Mouse (Mus musculus) forebrain, embryonic 10.5 days (tissue): ENCODE measurements around the gene Tnfsfm13. TPM values are rescaled to one million over a fixed set of nuclear protein-coding genes. Genes with fewer than 3 reads are reported as not detected.
"Not testable (repeated sequence)": the region's sequence is repeated elsewhere in the genome, so short reads cannot be mapped to it uniquely, and the experiment has no call there.

Source experiments
- DNase-seq: peaks from one replicate; pipeline ENCODE4 v3.0.0-alpha.2; 2017; ENCODE audit warnings: low spot score; ENCODE audit errors: extremely low spot score
- H3K27ac ChIP-seq: fragments of 300-500 bp; sonication (generic); 2 replicates; pipeline ENCODE4 v1.5.1; 2016; ENCODE audit warnings: mild to moderate bottlenecking
- H3K27me3 ChIP-seq: fragments of 300-500 bp; sonication (generic); 2 replicates; pipeline ENCODE4 v1.6.1; 2016; ENCODE audit warnings: mild to moderate bottlenecking; ENCODE audit not compliant: poor library complexity, severe bottlenecking
- H3K36me3 ChIP-seq: fragments of 300-500 bp; sonication (generic); replicated peaks from 2 replicates; pipeline ENCODE4 v1.6.1; 2016; ENCODE audit warnings: mild to moderate bottlenecking, moderate library complexity
- H3K4me1 ChIP-seq: fragments of 300-500 bp; sonication (generic); 2 replicates; pipeline ENCODE4 v1.6.1; 2016
- H3K4me3 ChIP-seq: fragments of 300-500 bp; sonication (generic); 2 replicates; pipeline ENCODE4 v1.5.1; 2016; ENCODE audit warnings: mild to moderate bottlenecking, moderate library complexity
- H3K9me3 ChIP-seq: fragments of 300-500 bp; sonication (generic); 2 replicates; pipeline ENCODE4 v1.6.1; 2016; ENCODE audit warnings: mild to moderate bottlenecking, moderate library complexity
- WGBS: fragments of 180-500 bp; shearing (Covaris S2); methylation state at CpG from one replicate; pipeline ENCODE4 v1.1.7; 2016; 5-methylcytosine and 5-hydroxymethylcytosine counted together
- polyA plus RNA-seq: library from polyadenylated mRNA; unstranded; fragments of >200 nt; fragmentation: Nextera tagmentation; extraction: Ambion mirVana; gene quantifications from 2 replicates; pipeline ENCODE4 v1.2.1, GENCODE M21; 2016

Tnfsfm13 gene
- 0.44 and 0.55 TPM in 2 replicates for polyA plus RNA-seq

DNA sequence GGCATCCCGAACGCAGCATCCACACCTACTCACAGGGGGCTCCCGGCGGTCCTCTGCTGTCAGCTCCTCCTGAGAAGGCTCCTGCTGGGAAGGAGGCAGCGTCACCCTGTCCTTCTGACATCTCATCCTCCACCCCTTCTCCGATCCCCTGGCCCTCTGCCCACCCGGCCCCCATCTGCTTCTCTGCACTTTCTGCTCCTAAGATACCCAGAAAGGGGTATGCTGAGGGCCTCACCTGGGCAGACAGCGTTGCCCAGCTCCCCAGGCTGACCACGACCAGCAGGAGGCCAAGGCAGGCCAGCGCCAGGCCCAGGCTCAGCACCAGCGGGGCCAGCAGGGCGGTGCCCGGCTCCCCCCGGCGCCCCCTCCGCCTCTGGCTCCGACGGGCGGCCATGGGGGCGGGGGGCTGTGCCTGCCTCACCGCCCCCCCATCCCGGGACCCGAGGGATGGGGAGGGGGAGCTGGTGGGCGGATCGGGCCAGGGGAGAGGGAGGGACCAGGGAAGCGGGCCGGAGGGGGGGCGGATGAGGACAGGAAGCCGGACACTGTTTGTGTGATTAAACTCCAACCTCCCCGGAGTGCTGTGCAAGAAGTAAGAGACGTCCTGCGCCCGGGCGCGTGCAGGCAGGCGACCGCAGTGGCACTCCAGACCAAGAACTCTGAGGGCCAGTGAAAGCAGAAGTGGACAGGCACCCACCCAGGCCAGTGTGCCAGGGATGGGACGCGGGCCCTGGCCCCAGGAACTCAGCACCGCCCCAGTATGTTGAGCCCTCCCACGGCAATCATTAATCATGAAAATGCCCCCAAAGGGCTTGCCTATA, at the start of gene Tnfsfm13, which contains the start of gene Tnfsf12:
Gene Tnfsfm13, minus strand, starts transcription at position 738 of the 821 bp plus-strand sequence.
Gene Tnfsf12, minus strand, starts transcription at position 489 of the 821 bp plus-strand sequence.
- DNase-seq, result peak; percentile 47
- Histone ChIP-seq H3K27ac (peak within 1 kb of the TSS; percentile 87), H3K27me3 (peaks cover 11% of the 10 kb centered on the region; the same call in 1 of the 2 replicates), H3K4me1 (peaks cover 19% of the 10 kb centered on the region), H3K9me3 (no peaks in the 10 kb centered on the region), H3K4me3 (peak within 1 kb of the TSS; percentile 62), H3K36me3 (no peaks in the 10 kb centered on the region)
- 2% methylated on average over 40 of the region's 41 CpGs for WGBS

- H3K27ac ChIP-seq, H3K9me3 ChIP-seq, DNase-seq, H3K4me1 ChIP-seq, H3K4me3 ChIP-seq, H3K27me3 ChIP-seq: not testable (repeated sequence)
- 88% methylated on average over 2 of the region's 3 CpGs for WGBS
- H3K36me3 ChIP-seq, result peaks cover 40% of the 10 kb centered on the region
Measured at GRCm38 (mm10) chr11:69731408-69731807, 35.5 kb upstream of the Tnfsfm13 start.

GRCm38 (mm10) chr11:69729063-69729462, 33.2 kb upstream of the Tnfsfm13 start:
- Histone ChIP-seq H3K27ac (no peak overlapping the region), H3K4me1 (0 out of 2 replicates have a peak, but pooled peaks cover 4% of the 10 kb centered on the region), H3K27me3 (no peaks in the 10 kb centered on the region), H3K4me3 (no peak overlapping the region), H3K36me3 (peaks cover 17% of the 10 kb centered on the region), H3K9me3 (no peaks in the 10 kb centered on the region)
- WGBS, result 18% methylated on average over 3 of the region's 3 CpGs
- DNase-seq, result peak; percentile 53

DNA sequence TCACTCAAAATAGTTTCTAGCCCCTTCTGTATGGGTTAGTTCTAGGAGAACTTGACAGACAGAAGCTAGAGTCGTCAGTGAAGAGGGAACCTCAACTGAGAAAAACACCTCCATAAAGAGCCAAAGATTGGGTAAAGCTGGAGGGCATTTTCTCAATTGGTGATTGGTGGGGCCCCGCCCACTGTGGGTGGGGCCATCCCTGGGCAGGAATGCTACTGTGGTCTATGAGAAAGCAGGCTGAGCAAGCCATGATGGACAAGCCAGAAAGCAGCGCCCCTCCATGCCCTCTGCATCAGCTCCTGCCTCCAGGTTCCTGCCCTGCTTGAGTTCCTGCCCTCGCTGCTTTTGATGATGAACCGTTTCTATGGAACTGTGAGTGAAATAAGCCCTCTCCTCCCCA, 30.1 kb upstream of the Tnfsfm13 start:
- Histone ChIP-seq H3K27ac (no peak overlapping the region), H3K27me3 (no peaks in the 10 kb centered on the region), H3K36me3 (no peaks in the 10 kb centered on the region), H3K4me1 (0 out of 2 replicates have a peak, but pooled peaks cover 4% of the 10 kb centered on the region), H3K4me3 (no peak overlapping the region), H3K9me3 (no peaks in the 10 kb centered on the region)
- WGBS, result 39% methylated on average over 5 of the region's 5 CpGs
- no peak for DNase-seq

DNA sequence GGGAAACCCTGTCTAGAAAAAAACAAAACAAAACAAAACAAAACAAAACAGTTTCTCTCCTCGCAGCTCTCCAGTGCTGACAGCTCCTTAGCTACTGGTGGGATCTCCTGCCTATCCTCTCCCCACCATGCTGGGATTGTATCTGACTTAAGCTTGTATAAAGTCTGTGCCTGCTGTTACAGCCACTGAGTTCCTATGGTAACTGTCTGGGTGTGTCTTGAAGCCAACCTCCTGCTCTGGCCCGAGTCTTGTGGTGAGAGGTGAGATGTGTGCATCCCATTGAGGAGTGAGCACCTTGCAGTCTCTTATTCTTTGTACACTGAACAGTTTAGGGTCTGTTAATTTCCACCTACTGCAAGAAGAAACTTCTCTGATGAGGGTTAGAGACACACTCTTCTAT, 27.2 kb upstream of the Tnfsfm13 start:
- no peaks in the 10 kb centered on the region for H3K9me3 ChIP-seq
- WGBS, result 56% methylated on average over 2 of the region's 2 CpGs
- no peak overlapping the region for H3K27ac ChIP-seq
- no peak for DNase-seq
- H3K4me3 ChIP-seq, result no peak overlapping the region
- H3K36me3 ChIP-seq, result no peaks in the 10 kb centered on the region
- H3K4me1 ChIP-seq, result peaks cover 12% of the 10 kb centered on the region
- no peaks in the 10 kb centered on the region for H3K27me3 ChIP-seq

DNA sequence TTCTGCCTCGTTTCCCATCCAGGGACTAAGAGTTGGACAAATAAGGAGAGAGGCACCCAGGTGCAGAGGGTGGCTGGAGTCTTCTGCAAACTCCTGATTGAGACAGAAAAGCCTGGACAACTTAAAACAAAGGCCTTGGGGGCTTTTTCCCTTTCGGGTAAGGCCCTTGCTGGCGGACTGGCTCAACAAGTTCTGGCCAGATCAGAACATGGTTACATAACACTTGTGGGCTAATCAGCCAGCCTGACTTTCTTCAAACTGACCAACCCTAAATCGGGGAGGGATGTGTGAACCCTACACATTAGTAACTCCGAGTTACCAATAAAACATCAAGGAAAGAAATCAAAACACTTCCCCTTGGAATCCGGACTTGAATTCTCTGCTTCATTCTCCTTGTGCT, 25.0 kb upstream of the Tnfsfm13 start:
- Histone ChIP-seq H3K27ac (no peak overlapping the region), H3K4me3 (no peak overlapping the region), H3K36me3 (no peaks in the 10 kb centered on the region), H3K4me1 (peaks cover 18% of the 10 kb centered on the region), H3K27me3 (no peaks in the 10 kb centered on the region), H3K9me3 (no peaks in the 10 kb centered on the region)
- DNase-seq, result no peak
- WGBS, result 82% methylated on average over 6 of the region's 6 CpGs

GRCm38 (mm10) chr11:69719423-69719822, 23.5 kb upstream of the Tnfsfm13 start:
- WGBS, result 74% methylated on average over 6 of the region's 6 CpGs

DNA sequence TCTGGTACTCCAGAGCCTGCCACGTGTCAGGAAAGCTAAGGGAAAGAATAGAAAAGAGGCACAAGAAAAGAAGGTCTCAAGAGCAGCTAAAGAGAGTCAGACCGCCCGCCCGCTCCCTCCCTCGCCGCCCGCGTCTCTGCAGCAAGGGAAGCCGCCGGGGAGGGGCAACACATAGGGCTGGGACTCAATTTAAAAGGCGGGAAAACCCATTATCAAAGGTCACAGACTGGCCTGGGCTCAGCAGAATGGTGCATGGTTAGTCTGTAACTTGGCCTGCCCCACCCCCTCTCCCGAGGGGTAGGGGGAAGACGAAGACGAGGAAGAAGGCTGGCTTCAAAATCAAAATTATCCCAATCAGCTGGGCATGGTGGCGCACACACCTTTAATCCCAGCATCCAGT, 22.8 kb upstream of the Tnfsfm13 start:
- peak overlapping the region; percentile 67 for H3K27ac ChIP-seq
- no peaks in the 10 kb centered on the region for H3K36me3 ChIP-seq
- WGBS, result 32% methylated on average over 15 of the region's 15 CpGs
- no peaks in the 10 kb centered on the region for H3K9me3 ChIP-seq
- no peaks in the 10 kb centered on the region for H3K27me3 ChIP-seq
- peak; percentile 39 for DNase-seq
- H3K4me3 ChIP-seq, result peak overlapping the region; percentile 22
- peaks cover 32% of the 10 kb centered on the region for H3K4me1 ChIP-seq

More at GRCm38 (mm10) chr11:69719423-69719822, 23.5 kb upstream of the Tnfsfm13 start:
- Histone ChIP-seq H3K4me3 (no peak overlapping the region), H3K27ac (no peak overlapping the region), H3K27me3 (no peaks in the 10 kb centered on the region), H3K9me3 (no peaks in the 10 kb centered on the region), H3K4me1 (peaks cover 30% of the 10 kb centered on the region), H3K36me3 (no peaks in the 10 kb centered on the region)
- no peak for DNase-seq

- DNase-seq, result no peak
- Histone ChIP-seq H3K36me3 (no peaks in the 10 kb centered on the region), H3K9me3 (no peaks in the 10 kb centered on the region), H3K4me3 (no peak overlapping the region), H3K27me3 (no peaks in the 10 kb centered on the region), H3K4me1 (peaks cover 32% of the 10 kb centered on the region), H3K27ac (no peak overlapping the region)
- WGBS, result 78% methylated on average over 4 of the region's 4 CpGs
Measured at GRCm38 (mm10) chr11:69716953-69717352, 21.1 kb upstream of the Tnfsfm13 start.

GRCm38 (mm10) chr11:69715929-69716328, 20.0 kb upstream of the Tnfsfm13 start:
- peak; percentile 38 for DNase-seq
- Histone ChIP-seq H3K27ac (peak overlapping the region; percentile 35; the same call in 1 of the 2 replicates), H3K36me3 (no peaks in the 10 kb centered on the region), H3K27me3 (no peaks in the 10 kb centered on the region), H3K9me3 (no peaks in the 10 kb centered on the region), H3K4me3 (no peak overlapping the region), H3K4me1 (peaks cover 32% of the 10 kb centered on the region)
- 52% methylated on average over 5 of the region's 5 CpGs for WGBS

DNA sequence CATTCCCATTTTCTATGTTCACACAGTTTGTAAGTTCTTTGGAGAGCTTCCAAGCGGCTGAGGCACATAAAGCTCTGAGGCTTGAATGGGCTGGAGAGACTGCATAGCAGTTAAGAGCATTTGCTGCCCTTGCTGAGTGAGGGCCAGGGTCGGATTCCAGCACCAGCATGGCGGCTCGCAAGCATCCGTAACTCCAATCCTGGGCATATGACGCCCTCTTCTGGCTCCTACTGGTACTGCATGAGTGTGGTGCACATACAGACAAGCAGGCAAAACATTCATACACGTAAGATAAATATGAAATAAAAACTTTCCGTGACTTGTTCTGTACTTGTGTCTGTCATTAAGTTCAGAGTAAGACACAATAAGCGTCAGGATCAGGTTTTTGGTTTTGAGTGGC, 19.6 kb upstream of the Tnfsfm13 start:
- peak overlapping the region; percentile 35; the same call in 1 of the 2 replicates for H3K27ac ChIP-seq

GRCm38 (mm10) chr11:69714636-69715329, 18.9 kb upstream of the Tnfsfm13 start:
- H3K36me3 ChIP-seq, result no peaks in the 10 kb centered on the region
- WGBS, result 74% methylated on average over 18 of the region's 18 CpGs
- peak overlapping the region; percentile 52; the same call in 1 of the 2 replicates for H3K27ac ChIP-seq
- no peaks in the 10 kb centered on the region for H3K9me3 ChIP-seq
- H3K4me1 ChIP-seq, result peaks cover 34% of the 10 kb centered on the region
- no peaks in the 10 kb centered on the region for H3K27me3 ChIP-seq
- peak; percentile 37 for DNase-seq
- no peak overlapping the region for H3K4me3 ChIP-seq

More for the DNA sequence above, 19.6 kb upstream of the Tnfsfm13 start:
- DNase-seq, result peak; percentile 31
- Histone ChIP-seq H3K36me3 (no peaks in the 10 kb centered on the region), H3K4me3 (no peak overlapping the region), H3K4me1 (peaks cover 32% of the 10 kb centered on the region), H3K9me3 (no peaks in the 10 kb centered on the region), H3K27me3 (no peaks in the 10 kb centered on the region)
- 59% methylated on average over 9 of the region's 9 CpGs for WGBS
